ENCODE assay signal across 1 mouse cellular context in genomic region chr4:41310567-41311563, GRCm38 (mm10).
TF ChIP-seq lines count a peak whose summit lies in the region.

No protein-coding gene starts in this region.

TF ChIP-seq in CH12.LX, 34 proteins besides CTCF, POLR2A, EP300 and RAD21 (continued from another document):
- TF ChIP-seq MAFK (IDR thresholded peaks at IDR 0.05; ENCODE audit: insufficient replicate concordance, low read length) (0 out of 2 replicates have a peak, but pooled peaks have one; percentile 54), JUND (conservative IDR thresholded peaks at IDR 0.05; ENCODE audit: low read depth, low read length) (peak; percentile 36; the same call in 1 of the 2 replicates), ZMIZ1 (IDR thresholded peaks at IDR 0.05; ENCODE audit: low read depth, low read length) (no peak), TCF12 (IDR thresholded peaks at IDR 0.05; ENCODE audit: low read depth, low read length) (no peak; the same call in 1 of the 2 replicates), IRF4 (IDR thresholded peaks at IDR 0.05; ENCODE audit: low read depth, low read length) (peak; percentile 84), USF1 (IDR thresholded peaks at IDR 0.05; ENCODE audit: low read depth, low read length) (no peak), CHD2 (IDR thresholded peaks at IDR 0.05; ENCODE audit: low read length) (no peak), MAZ (IDR thresholded peaks at IDR 0.05; ENCODE audit: low read depth, low read length) (no peak), ZC3H11A (IDR thresholded peaks at IDR 0.05; ENCODE audit: low read depth, low read length) (no peak), PAX5 (IDR thresholded peaks at IDR 0.05; ENCODE audit: low read length) (no peak), ZKSCAN1 (IDR thresholded peaks at IDR 0.05; ENCODE audit: borderline replicate concordance, low read depth, low read length) (no peak), BHLHE40 (IDR thresholded peaks at IDR 0.05; ENCODE audit: low read depth, low read length) (peak; percentile 53), HCFC1 (IDR thresholded peaks at IDR 0.05; ENCODE audit: low read depth, low read length) (0 out of 2 replicates have a peak, but pooled peaks have one; percentile 5), MAX (IDR thresholded peaks at IDR 0.05; ENCODE audit: low read length) (peak; percentile 61; the same call in 1 of the 2 replicates)
